Mouse (Mus musculus): ENCODE measurements around the gene Epsti1.
"Not testable (repeated sequence)": the region's sequence is repeated elsewhere in the genome, so short reads cannot be mapped to it uniquely, and the experiment has no call there.

Epsti1 gene

DNA sequence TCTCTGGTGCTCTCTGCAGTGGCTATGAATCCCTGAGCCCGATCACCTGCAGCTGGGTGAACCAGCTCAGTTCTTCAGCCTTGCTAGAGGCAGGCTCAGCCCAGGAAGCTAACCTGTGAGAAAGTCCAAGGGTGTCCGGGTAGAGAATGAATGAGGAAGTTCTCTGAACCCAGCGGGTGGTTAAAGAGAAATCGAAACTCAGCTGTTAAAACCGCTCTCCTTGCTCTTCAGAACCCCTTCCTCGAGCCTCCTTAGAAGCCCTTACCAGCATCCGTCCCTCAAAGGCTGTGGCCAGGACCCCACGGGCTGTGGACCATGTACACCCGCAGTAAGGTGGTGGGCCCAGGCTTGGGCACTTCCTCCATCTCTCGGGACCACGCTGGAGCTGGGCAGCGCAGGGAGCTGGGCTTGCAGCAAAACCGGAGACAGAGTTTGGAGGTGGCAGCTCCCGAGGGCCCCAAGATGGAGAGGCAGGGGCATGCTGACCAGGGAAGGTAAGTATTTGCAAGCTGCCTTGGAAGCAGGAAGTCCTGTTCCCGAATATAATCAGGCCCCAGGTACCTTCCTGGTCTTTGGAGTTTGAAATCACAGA, at the start of gene Epsti1:
Gene Epsti1 (plus strand): TSS at position 69 of the 592 bp plus-strand sequence.
- no peaks in the 10 kb centered on the region for H3K36me3 ChIP-seq (ENCODE audit: control insufficient read depth, insufficient read depth, low read length, poor library complexity, severe bottlenecking)
- peak; percentile 76 for DNase-seq (ENCODE audit: low read depth, low spot score)

GRCm38 (mm10) chr14:77859894-77860293, 44.1 kb upstream of the Epsti1 start:
- Histone ChIP-seq H3K36me3 (ENCODE audit: control insufficient read depth, insufficient read depth, low read length, poor library complexity, severe bottlenecking) (no peaks in the 10 kb centered on the region; the same call in 1 of the 2 replicates), H3K27me3 (ENCODE audit: control insufficient read depth, insufficient read depth, low read length, poor library complexity, severe bottlenecking) (no peaks in the 10 kb centered on the region)
- no peak for DNase-seq (ENCODE audit: low read depth, low spot score)

More for the DNA sequence above, at the start of gene Epsti1:
- no peaks in the 10 kb centered on the region for H3K27me3 ChIP-seq (ENCODE audit: control insufficient read depth, insufficient read depth, low read length, poor library complexity, severe bottlenecking)

GRCm38 (mm10) chr14:77860841-77861560, 43.0 kb upstream of the Epsti1 start:
- H3K27me3 ChIP-seq (ENCODE audit: control insufficient read depth, insufficient read depth, low read length, poor library complexity, severe bottlenecking), result no peaks in the 10 kb centered on the region
- H3K36me3 ChIP-seq (ENCODE audit: control insufficient read depth, insufficient read depth, low read length, poor library complexity, severe bottlenecking), result no peaks in the 10 kb centered on the region; the same call in 1 of the 2 replicates
- no peak for DNase-seq (ENCODE audit: low read depth, low spot score)

DNA sequence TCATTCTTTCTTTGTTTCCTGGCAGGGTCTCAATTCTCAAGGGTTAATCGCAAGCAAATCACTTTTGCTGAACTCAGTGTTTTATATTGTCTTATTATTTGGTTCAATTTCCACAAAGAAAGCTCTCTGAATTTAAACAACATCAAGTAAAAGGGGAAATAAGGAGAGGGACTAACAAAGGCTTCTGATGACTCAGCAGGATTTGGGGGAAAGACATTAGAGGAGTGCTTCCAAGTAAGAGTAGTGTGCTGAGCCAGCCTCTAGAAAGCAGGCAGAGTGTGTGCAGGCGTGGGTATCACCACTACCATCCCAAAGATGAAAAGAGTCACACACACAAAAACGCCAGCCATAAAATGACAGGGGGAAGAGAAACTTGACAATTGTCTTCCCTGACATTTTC, 40.0 kb upstream of the Epsti1 start:
- Histone ChIP-seq H3K36me3 (ENCODE audit: control insufficient read depth, insufficient read depth, low read length, poor library complexity, severe bottlenecking) (no peaks in the 10 kb centered on the region), H3K27me3 (ENCODE audit: control insufficient read depth, insufficient read depth, low read length, poor library complexity, severe bottlenecking) (no peaks in the 10 kb centered on the region)
- DNase-seq (ENCODE audit: low read depth, low spot score), result no peak

- H3K27me3 ChIP-seq (ENCODE audit: control insufficient read depth, insufficient read depth, low read length, poor library complexity, severe bottlenecking), result no peaks in the 10 kb centered on the region
- no peak for DNase-seq (ENCODE audit: low read depth, low spot score)
- no peaks in the 10 kb centered on the region for H3K36me3 ChIP-seq (ENCODE audit: control insufficient read depth, insufficient read depth, low read length, poor library complexity, severe bottlenecking)
Measured at GRCm38 (mm10) chr14:77864510-77864909, 39.5 kb upstream of the Epsti1 start.

GRCm38 (mm10) chr14:77867601-77868000, 36.4 kb upstream of the Epsti1 start:
- H3K27me3 ChIP-seq (ENCODE audit: control insufficient read depth, insufficient read depth, low read length, poor library complexity, severe bottlenecking), result no peaks in the 10 kb centered on the region
- no peaks in the 10 kb centered on the region for H3K36me3 ChIP-seq (ENCODE audit: control insufficient read depth, insufficient read depth, low read length, poor library complexity, severe bottlenecking)
- no peak for DNase-seq (ENCODE audit: low read depth, low spot score)

DNA sequence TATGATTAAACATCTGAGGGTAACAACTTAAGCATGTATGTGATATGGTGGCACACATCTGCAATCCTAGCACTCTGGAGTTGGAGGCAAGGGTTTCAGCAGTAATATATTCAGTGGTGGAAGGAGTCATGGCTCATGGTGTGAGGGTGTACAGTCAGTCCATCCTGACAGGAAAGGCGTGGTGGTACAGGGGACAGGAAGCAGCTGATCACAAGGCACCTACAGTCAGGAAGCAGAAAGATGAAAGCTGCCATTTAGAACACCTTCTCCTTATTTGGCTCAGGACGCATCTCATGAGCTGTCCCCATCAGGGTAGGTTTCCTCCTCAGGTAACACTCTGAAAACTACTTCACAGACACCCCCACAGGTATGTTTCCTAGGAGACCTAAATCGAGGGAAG, 33.1 kb upstream of the Epsti1 start:
- peak; percentile 27 for DNase-seq (ENCODE audit: low read depth, low spot score)

GRCm38 (mm10) chr14:77871380-77871975, 32.6 kb upstream of the Epsti1 start:
- DNase-seq (ENCODE audit: low read depth, low spot score), result peak; percentile 31
- Histone ChIP-seq H3K27me3 (ENCODE audit: control insufficient read depth, insufficient read depth, low read length, poor library complexity, severe bottlenecking) (no peaks in the 10 kb centered on the region), H3K36me3 (ENCODE audit: control insufficient read depth, insufficient read depth, low read length, poor library complexity, severe bottlenecking) (no peaks in the 10 kb centered on the region)

More for the DNA sequence above, 33.1 kb upstream of the Epsti1 start:
- H3K27me3 ChIP-seq (ENCODE audit: control insufficient read depth, insufficient read depth, low read length, poor library complexity, severe bottlenecking), result no peaks in the 10 kb centered on the region
- no peaks in the 10 kb centered on the region for H3K36me3 ChIP-seq (ENCODE audit: control insufficient read depth, insufficient read depth, low read length, poor library complexity, severe bottlenecking)

GRCm38 (mm10) chr14:77874304-77875241, 29.5 kb upstream of the Epsti1 start, which contains the start of gene Dnajc15:
Dnajc15 (minus strand) TSS chr14:77875125.
- Histone ChIP-seq H3K36me3 (ENCODE audit: control insufficient read depth, insufficient read depth, low read length, poor library complexity, severe bottlenecking) (no peaks in the 10 kb centered on the region), H3K27me3 (ENCODE audit: control insufficient read depth, insufficient read depth, low read length, poor library complexity, severe bottlenecking) (no peaks in the 10 kb centered on the region)
- peak; percentile 91 for DNase-seq (ENCODE audit: low read depth, low spot score)

DNA sequence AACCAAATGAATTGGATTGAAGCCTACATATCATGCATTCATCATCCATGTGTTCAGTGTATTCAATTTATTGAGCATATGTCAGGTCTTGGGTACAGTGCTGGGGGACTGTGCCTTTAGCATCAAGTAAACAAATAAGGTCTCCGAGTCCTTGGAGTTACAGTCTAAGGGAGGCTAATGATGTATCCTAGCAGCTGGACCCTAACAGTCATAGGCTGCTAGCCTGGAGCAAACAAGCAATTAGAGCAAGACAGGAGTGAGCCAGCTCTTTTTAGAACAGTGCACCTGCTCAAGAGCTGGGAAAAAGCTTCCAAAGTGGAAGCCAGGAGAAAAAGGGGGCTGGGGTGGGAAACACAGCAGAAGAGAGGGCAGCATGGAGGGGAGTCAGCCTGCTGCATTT, 27.8 kb upstream of the Epsti1 start:
- DNase-seq (ENCODE audit: low read depth, low spot score), result no peak
- H3K36me3 ChIP-seq (ENCODE audit: control insufficient read depth, insufficient read depth, low read length, poor library complexity, severe bottlenecking), result no peaks in the 10 kb centered on the region
- no peaks in the 10 kb centered on the region for H3K27me3 ChIP-seq (ENCODE audit: control insufficient read depth, insufficient read depth, low read length, poor library complexity, severe bottlenecking)

DNA sequence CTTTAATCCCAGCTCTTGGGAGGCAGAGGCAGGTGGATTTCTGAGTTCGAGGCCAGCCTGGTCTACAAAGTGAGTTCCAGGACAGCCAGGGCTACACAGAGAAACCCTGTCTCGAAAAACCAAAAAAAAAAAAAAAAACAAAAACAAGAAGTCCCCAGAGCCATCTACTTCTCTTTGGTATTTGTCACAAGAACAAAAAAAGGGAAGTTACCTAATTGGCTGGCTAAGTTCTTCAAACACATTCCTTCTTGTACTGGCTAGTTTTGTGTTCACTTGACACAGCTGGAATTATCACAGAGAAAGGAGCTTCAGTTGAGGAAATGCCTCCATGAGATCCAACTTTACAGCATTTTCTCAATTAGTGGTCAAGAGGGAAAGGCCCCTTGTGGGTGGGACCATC, 26.2 kb upstream of the Epsti1 start:
- H3K27me3 ChIP-seq (ENCODE audit: control insufficient read depth, insufficient read depth, low read length, poor library complexity, severe bottlenecking); H3K36me3 ChIP-seq (ENCODE audit: control insufficient read depth, insufficient read depth, low read length, poor library complexity, severe bottlenecking): not testable (repeated sequence)
- DNase-seq (ENCODE audit: low read depth, low spot score), result peak; percentile 74

DNA sequence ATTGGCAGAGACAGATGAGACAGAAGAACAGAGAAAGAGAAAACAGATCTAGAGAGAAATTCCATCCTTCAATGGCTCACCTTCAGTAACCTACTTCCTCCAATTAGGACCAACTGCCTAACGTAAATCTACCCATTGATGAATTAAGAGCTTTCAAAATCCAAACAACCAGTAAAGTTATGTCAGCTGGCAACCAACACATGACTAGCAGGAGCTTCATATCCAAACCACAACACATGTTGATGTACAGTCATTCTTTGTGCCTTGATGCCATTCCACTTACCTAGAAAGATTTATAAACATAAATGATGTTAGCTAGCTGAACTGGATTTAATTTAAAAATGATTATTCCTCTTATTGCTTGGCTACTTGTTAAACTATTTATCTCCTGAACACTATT, 22.0 kb upstream of the Epsti1 start:
- DNase-seq (ENCODE audit: low read depth, low spot score), result no peak
- Histone ChIP-seq H3K36me3 (ENCODE audit: control insufficient read depth, insufficient read depth, low read length, poor library complexity, severe bottlenecking) (no peaks in the 10 kb centered on the region), H3K27me3 (ENCODE audit: control insufficient read depth, insufficient read depth, low read length, poor library complexity, severe bottlenecking) (no peaks in the 10 kb centered on the region)

GRCm38 (mm10) chr14:77882669-77883068, 21.4 kb upstream of the Epsti1 start:
- DNase-seq (ENCODE audit: low read depth, low spot score), result no peak
- Histone ChIP-seq H3K27me3 (ENCODE audit: control insufficient read depth, insufficient read depth, low read length, poor library complexity, severe bottlenecking) (no peaks in the 10 kb centered on the region), H3K36me3 (ENCODE audit: control insufficient read depth, insufficient read depth, low read length, poor library complexity, severe bottlenecking) (no peaks in the 10 kb centered on the region)

DNA sequence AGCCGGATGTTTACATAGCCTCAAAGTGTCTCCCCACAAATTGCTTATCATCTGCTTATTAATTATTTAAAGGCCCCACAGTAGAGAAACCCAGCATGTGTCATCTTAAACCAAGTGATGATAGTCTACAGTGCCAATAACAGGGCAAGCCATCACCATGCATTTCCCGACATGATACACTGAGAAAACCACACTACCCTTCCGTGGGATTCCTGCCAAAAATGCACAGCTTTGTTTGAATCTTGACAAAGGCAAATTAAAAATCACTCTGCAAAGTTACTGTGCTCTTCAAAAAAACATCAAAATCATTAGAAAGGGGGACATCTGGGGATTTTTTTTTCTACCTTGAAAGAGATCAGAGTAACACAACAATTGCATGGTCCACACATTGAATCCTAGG, 17.7 kb upstream of the Epsti1 start:
- Histone ChIP-seq H3K36me3 (ENCODE audit: control insufficient read depth, insufficient read depth, low read length, poor library complexity, severe bottlenecking) (no peaks in the 10 kb centered on the region), H3K27me3 (ENCODE audit: control insufficient read depth, insufficient read depth, low read length, poor library complexity, severe bottlenecking) (no peaks in the 10 kb centered on the region)
- DNase-seq (ENCODE audit: low read depth, low spot score), result no peak
